Mouse (Mus musculus): ENCODE measurements around the gene Sppl3.

- TF ChIP-seq CTCF (IDR thresholded peaks at IDR 0.05; ENCODE audit: low read depth, low read length) (no peak), POLR2A (IDR thresholded peaks at IDR 0.05; ENCODE audit: insufficient read depth, low read length) (no peak)
These were observed 7.6 kb upstream of the Sppl3 start for GRCm38 (mm10) chr5:115003224-115003873.

Data from ES-Bruce4 (cell line).